In the genomic region with DNA sequence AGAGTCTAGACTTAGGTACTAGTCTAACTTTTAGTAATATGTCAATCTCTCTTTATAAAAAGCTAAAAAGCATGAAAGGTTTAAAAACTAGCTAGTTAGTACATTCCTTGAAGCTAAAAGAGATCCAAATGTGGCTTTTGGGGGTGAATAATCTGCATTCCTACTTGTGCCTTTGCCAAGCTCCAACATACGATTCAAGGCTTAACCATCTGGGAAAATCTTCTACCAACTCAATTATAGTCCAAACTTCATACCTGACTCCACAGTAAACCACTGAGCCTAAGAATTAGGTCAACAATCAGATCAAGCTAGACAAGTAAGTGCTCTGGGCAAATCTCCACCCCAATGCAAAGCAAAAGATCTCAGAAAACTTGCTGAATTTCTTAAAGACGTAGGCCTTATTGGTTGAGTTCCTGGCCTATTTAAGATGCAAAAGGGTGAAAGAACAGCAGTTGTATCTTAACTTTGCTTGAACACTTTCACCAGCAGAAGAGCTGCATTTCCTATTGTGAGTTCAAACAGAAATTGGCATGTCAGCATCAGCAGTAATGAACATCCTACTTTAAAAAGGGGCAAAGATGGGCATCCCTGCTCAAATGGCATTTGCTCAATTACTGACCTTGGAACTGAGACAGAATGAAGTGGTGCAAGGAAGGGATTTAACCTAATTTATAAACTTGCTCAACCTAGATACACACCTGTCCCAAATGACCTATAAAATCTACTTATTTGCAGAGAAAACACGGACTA, we compare ENCODE assay signal across 9 mouse cellular contexts. TPM values are rescaled to one million over a fixed set of nuclear protein-coding genes. Genes with fewer than 3 reads are reported as not detected.
DNase-seq lines count a peak whose midpoint lies in the region; ATAC-seq lines count a peak whose summit lies in the region.
"Had no signal": no experiment of that assay in that cellular context is flagged by ENCODE, and none has a peak within 500 bp of the region (broad histone marks: within the 10 kb centered on the region; RNA-seq: fewer than 3 reads in every experiment).

No protein-coding gene starts in this region.

- WGBS in limb, embryonic 12.5 days: 63% methylated on average over 3 of the region's 3 CpGs
- 40% methylated on average over 3 of the region's 3 CpGs for WGBS in stomach, embryonic 14.5 days

- H3K9me3 ChIP-seq in megakaryocyte, embryonic 14.5 days: no peaks in the 10 kb centered on the region
- no peaks in the 10 kb centered on the region for H3K9me3 ChIP-seq in limb, embryonic 12.5 days
- H3K9me3 ChIP-seq in stomach, embryonic 14.5 days (ENCODE audit: control insufficient read depth, low read depth, low read length): no peaks in the 10 kb centered on the region

- peak; percentile 14 for DNase-seq in cerebellum, adult 9-11 months
- no peak for DNase-seq in cerebellum, adult 11 months
- DNase-seq in gastrocnemius, postnatal 14 days: no peak
- DNase-seq in thymus, postnatal 4 days: no peak
- DNase-seq: cerebellum, postnatal 36 days had no signal

- no peak overlapping the region for H3K27ac ChIP-seq in limb, embryonic 12.5 days
- no peak overlapping the region for H3K27ac ChIP-seq in stomach, embryonic 14.5 days (ENCODE audit: low read length)

- H3K36me3 ChIP-seq in megakaryocyte, embryonic 14.5 days (replicated peaks; ENCODE audit: low read length): no peaks in the 10 kb centered on the region
- H3K36me3 ChIP-seq in limb, embryonic 12.5 days: no peaks in the 10 kb centered on the region; the same call in 1 of the 2 replicates
- H3K36me3 ChIP-seq in stomach, embryonic 14.5 days (ENCODE audit: control insufficient read depth, insufficient read depth, low read length): no peaks in the 10 kb centered on the region

- H3K9ac ChIP-seq in limb, embryonic 12.5 days (replicated peaks): peak overlapping the region; percentile 85; the same call in 1 of the 2 replicates
- H3K9ac ChIP-seq in stomach, embryonic 14.5 days (replicated peaks; ENCODE audit: low read depth, low read length): no peak overlapping the region

- peaks cover 31% of the 10 kb centered on the region for H3K4me1 ChIP-seq in megakaryocyte, embryonic 14.5 days
- peaks cover 26% of the 10 kb centered on the region for H3K4me1 ChIP-seq in limb, embryonic 12.5 days (replicated peaks)
- peaks cover 16% of the 10 kb centered on the region for H3K4me1 ChIP-seq in stomach, embryonic 14.5 days (ENCODE audit: control insufficient read depth, insufficient read depth, low read length)

- intact Hi-C loops in gastrocnemius, postnatal 14 days (cut with DNase I; ENCODE audit: low total_unique reads): no loop called here

- H3K4me3 ChIP-seq in megakaryocyte, embryonic 14.5 days (replicated peaks): peak overlapping the region; percentile 28
- peak overlapping the region; percentile 86 for H3K4me3 ChIP-seq in limb, embryonic 12.5 days (replicated peaks)
- peak overlapping the region; percentile 90 for H3K4me3 ChIP-seq in stomach, embryonic 14.5 days (ENCODE audit: low read depth, low read length)

- H3K4me2 ChIP-seq in limb, embryonic 12.5 days: peak overlapping the region; percentile 89
- H3K4me2 ChIP-seq in stomach, embryonic 14.5 days (replicated peaks; ENCODE audit: low read depth, low read length): peak overlapping the region; percentile 93

- ATAC-seq in megakaryocyte, adult 5-6 weeks (ENCODE audit: poor library complexity, severe bottlenecking): no peak
- ATAC-seq in limb, embryonic 12.5 days (ENCODE audit: insufficient number of reproducible peaks, insufficient read depth, low FRiP score, low TSS enrichment, low read depth): no peak
- ATAC-seq in stomach, embryonic 14.5 days (ENCODE audit: insufficient number of reproducible peaks, insufficient read depth, low FRiP score, low read depth): no peak

- peaks cover 6% of the 10 kb centered on the region for H3K27me3 ChIP-seq in megakaryocyte, embryonic 14.5 days (replicated peaks)
- no peaks in the 10 kb centered on the region for H3K27me3 ChIP-seq in limb, embryonic 12.5 days
- H3K27me3 ChIP-seq in stomach, embryonic 14.5 days (ENCODE audit: control insufficient read depth, insufficient read depth, low read length): no peaks in the 10 kb centered on the region

RNA-seq across cellular contexts. Expression of gene Megf9, which starts 1.6 kb away (rescaled TPM):
- polyA plus RNA-seq in megakaryocyte, embryonic 14.5 days (2012; ENCODE audit: insufficient read depth, low replicate concordance): 1.0 and 2.5 TPM in 2 replicates
- total RNA-seq in megakaryocyte, adult 5-6 weeks (2015): 53.4 and 59.1 TPM in 2 replicates
- total RNA-seq in megakaryocyte, adult 5-6 weeks (2017): 26.8 and 36.8 TPM in 2 replicates
- 14.1 and 15.5 TPM in 2 replicates for polyA plus RNA-seq in limb, embryonic 12.5 days (2016; fragmentation: Nextera tagmentation; extraction: Ambion mirVana)
- polyA plus RNA-seq in stomach, embryonic 14.5 days (2014; fragmentation: Nextera tagmentation; extraction: Ambion mirVana): 14.6 and 15.3 TPM in 2 replicates
- 10 to 100 TPM in 1 of 2 experiments, 1 to 10 TPM in 1; 6.0 to 10.2 TPM for total RNA-seq in gastrocnemius, postnatal 14 days (2021)

Comparison
In these comparisons a context has a peak if more than half of its experiments do, and no peak if none do; other contexts are left out.
1. H3K4me3 ChIP-seq: peak in every context shown above with its lines; median percentile 90 in stomach, embryonic 14.5 days; 86 in limb, embryonic 12.5 days; 28 in megakaryocyte, embryonic 14.5 days.